Mouse (Mus musculus) thymus, adult 2 months (tissue): ENCODE data around the gene S100a6. TPM values are rescaled to one million over a fixed set of nuclear protein-coding genes. Genes with fewer than 3 reads are reported as not detected.

Source experiments
- DNase-seq: peaks from one replicate; pipeline ENCODE4 v3.0.0; 2021
- H3K27ac ChIP-seq: fragments of 200-500 bp; 2 replicates; pipeline ENCODE4 v1.5.1; 2012; ENCODE audit warnings: low read length, control low read depth; ENCODE audit not compliant: control insufficient read depth, insufficient read depth
- H3K27me3 ChIP-seq: fragments of 200-500 bp; 2 replicates; pipeline ENCODE4 v1.6.1; 2012; ENCODE audit warnings: mild to moderate bottlenecking, low read length, moderate library complexity, mixed read lengths; ENCODE audit not compliant: control insufficient read depth, insufficient read depth
- H3K36me3 ChIP-seq: fragments of 200-500 bp; 2 replicates; pipeline ENCODE4 v1.6.1; 2012; ENCODE audit warnings: mild to moderate bottlenecking, low read length, moderate library complexity; ENCODE audit not compliant: control insufficient read depth, insufficient read depth
- H3K4me1 ChIP-seq: fragments of 200-500 bp; replicated peaks from 2 replicates; pipeline ENCODE4 v1.6.1; 2012; ENCODE audit warnings: low read length; ENCODE audit not compliant: control insufficient read depth, insufficient read depth
- H3K4me3 ChIP-seq: fragments of 200-500 bp; 2 replicates; pipeline ENCODE4 v1.5.1; 2012; ENCODE audit warnings: mild to moderate bottlenecking, low read length, control low read depth, moderate library complexity; ENCODE audit not compliant: control insufficient read depth, insufficient read depth
- CTCF ChIP-seq: fragments of 200-500 bp; IDR thresholded peaks from 2 replicates; pipeline ENCODE4 v1.5.1; 2012; ENCODE audit warnings: mild to moderate bottlenecking, control low read depth, low read length, moderate library complexity, borderline replicate concordance; ENCODE audit not compliant: control insufficient read depth, poor library complexity, insufficient read depth; ENCODE audit errors: extremely low read depth
- POLR2A ChIP-seq: fragments of 200-500 bp; IDR thresholded peaks from 2 replicates; pipeline ENCODE4 v1.6.1; 2012; ENCODE audit warnings: mild to moderate bottlenecking, low read length, control low read depth, moderate library complexity; ENCODE audit not compliant: control insufficient read depth, poor library complexity, insufficient read depth; ENCODE audit errors: extremely low read depth
- WGBS: fragments of 180-500 bp; shearing (Covaris S2); methylation state at CpG from one replicate; pipeline ENCODE4 v1.1.7; 2018; 5-methylcytosine and 5-hydroxymethylcytosine counted together
- polyA plus RNA-seq: library from polyadenylated mRNA; depleted of rRNA; stranded (reverse); fragments of >200 nt; gene quantifications from 2 replicates; pipeline ENCODE4 v1.2.3, GENCODE M21; 2012

S100a6 gene
- polyA plus RNA-seq, 1 experiment = 96.8 TPM

GRCm38 (mm10) chr3:90605736-90606135, 6.9 kb upstream of the S100a6 start:
- no peak for DNase-seq
- Histone ChIP-seq H3K27me3 (no peaks in the 10 kb centered on the region), H3K36me3 (no peaks in the 10 kb centered on the region), H3K4me3 (no peak overlapping the region), H3K27ac (no peak overlapping the region), H3K4me1 (peaks cover 25% of the 10 kb centered on the region)
- TF ChIP-seq POLR2A = no peak
- 51% methylated on average over 2 of the region's 2 CpGs for WGBS

- no peaks in the 10 kb centered on the region for H3K27me3 ChIP-seq
- H3K4me1 ChIP-seq = peaks cover 25% of the 10 kb centered on the region
- TF ChIP-seq CTCF (no peak), POLR2A (no peak)
- no peaks in the 10 kb centered on the region for H3K36me3 ChIP-seq
- no peak overlapping the region for H3K4me3 ChIP-seq
- no peak for DNase-seq
- 65% methylated on average over 6 of the region's 6 CpGs for WGBS
- no peak overlapping the region for H3K27ac ChIP-seq
Measured at GRCm38 (mm10) chr3:90606185-90606584, 6.5 kb upstream of the S100a6 start.

GRCm38 (mm10) chr3:90607361-90607760, 5.3 kb upstream of the S100a6 start:
- Histone ChIP-seq H3K4me3 (no peak overlapping the region), H3K27ac (no peak overlapping the region), H3K27me3 (no peaks in the 10 kb centered on the region), H3K36me3 (no peaks in the 10 kb centered on the region), H3K4me1 (peaks cover 30% of the 10 kb centered on the region)
- 93% methylated on average over 3 of the region's 3 CpGs for WGBS
- TF ChIP-seq CTCF (no peak), POLR2A (no peak)
- DNase-seq = no peak

- H3K27me3 ChIP-seq = no peaks in the 10 kb centered on the region
- 73% methylated on average over 3 of the region's 3 CpGs for WGBS
Measured at GRCm38 (mm10) chr3:90608223-90608622, 4.5 kb upstream of the S100a6 start, which contains the start of gene S100a5. Gene S100a5 (plus strand): TSS chr3:90608523.

GRCm38 (mm10) chr3:90609102-90609501, 3.6 kb upstream of the S100a6 start:
- H3K36me3 ChIP-seq = no peaks in the 10 kb centered on the region
- H3K27ac ChIP-seq = no peak overlapping the region
- peaks cover 36% of the 10 kb centered on the region for H3K4me1 ChIP-seq
- TF ChIP-seq POLR2A = no peak
- TF ChIP-seq CTCF = no peak
- H3K4me3 ChIP-seq = no peak overlapping the region
- no peak for DNase-seq
- no peaks in the 10 kb centered on the region for H3K27me3 ChIP-seq

More at GRCm38 (mm10) chr3:90608223-90608622, 4.5 kb upstream of the S100a6 start, which contains the start of gene S100a5:
- no peak for DNase-seq
- Histone ChIP-seq H3K4me1 (peaks cover 34% of the 10 kb centered on the region), H3K36me3 (no peaks in the 10 kb centered on the region), H3K4me3 (no peak within 1 kb of the TSS), H3K27ac (no peak within 1 kb of the TSS)
- TF ChIP-seq POLR2A = no peak
- no peak for TF ChIP-seq CTCF

- TF ChIP-seq POLR2A = no peak
- TF ChIP-seq CTCF = no peak
- H3K36me3 ChIP-seq = no peaks in the 10 kb centered on the region
- H3K4me1 ChIP-seq = peaks cover 24% of the 10 kb centered on the region
- WGBS = 89% methylated on average over 3 of the region's 3 CpGs
- no peaks in the 10 kb centered on the region for H3K27me3 ChIP-seq
- H3K4me3 ChIP-seq = no peak overlapping the region
- H3K27ac ChIP-seq = no peak overlapping the region
- no peak for DNase-seq
Measured at GRCm38 (mm10) chr3:90611494-90611893, 1.2 kb upstream of the S100a6 start.

GRCm38 (mm10) chr3:90612061-90612460, 621 bp upstream of the S100a6 start:
- 29% methylated on average over 4 of the region's 4 CpGs for WGBS
- no peak overlapping the region for H3K4me3 ChIP-seq
- H3K27me3 ChIP-seq = no peaks in the 10 kb centered on the region
- TF ChIP-seq POLR2A = no peak
- no peak for TF ChIP-seq CTCF
- H3K27ac ChIP-seq = no peak overlapping the region
- H3K4me1 ChIP-seq = peaks cover 24% of the 10 kb centered on the region
- no peak for DNase-seq
- no peaks in the 10 kb centered on the region for H3K36me3 ChIP-seq
